In the genomic region with DNA sequence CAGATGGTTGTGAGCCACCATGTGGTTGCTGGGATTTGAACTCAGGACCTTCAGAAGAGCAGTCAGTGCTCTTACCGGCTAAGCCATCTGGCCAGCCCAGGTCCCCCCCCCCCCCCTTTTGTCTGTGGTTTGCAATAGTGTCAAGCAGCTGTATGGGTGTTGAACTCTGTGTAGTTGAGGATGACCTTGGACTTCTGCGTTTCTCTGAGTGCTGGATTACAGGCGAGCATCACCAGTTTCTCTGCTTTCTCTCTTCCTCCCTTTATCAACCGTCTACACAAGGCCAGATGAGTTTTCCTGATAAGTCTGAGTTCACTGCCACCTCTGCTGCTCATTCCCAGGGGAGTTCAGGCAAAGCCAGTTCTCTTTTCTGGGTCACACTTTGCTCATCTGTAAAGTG, we compare ENCODE assay signal across 14 mouse cellular contexts.
"Had no signal": no experiment of that assay in that cellular context is flagged by ENCODE, and none has a peak within 500 bp of the region (broad histone marks: within the 10 kb centered on the region; RNA-seq: fewer than 3 reads in every experiment).

No protein-coding gene starts in this region.

- H3K27me3 ChIP-seq: midbrain, embryonic 12.5 days; neural tube, embryonic 12.5 days; stomach, embryonic 15.5 days had no signal

- H3K27ac ChIP-seq: midbrain, embryonic 12.5 days; neural tube, embryonic 12.5 days; stomach, embryonic 15.5 days; stomach, postnatal 0 days had no signal

- DNase-seq: lung, adult 18-20 months; lung, embryonic 14.5 days; lung, postnatal 10 days; midbrain, embryonic 14.5 days; right cerebral cortex, postnatal 14 days; thymus, adult 2 months; thymus, postnatal 25 days; thymus, postnatal 4 days had no signal

- H3K4me2 ChIP-seq: lung, embryonic 14.5 days; midbrain, embryonic 12.5 days; neural tube, embryonic 12.5 days; stomach, embryonic 15.5 days had no signal

- H3K9ac ChIP-seq: lung, embryonic 14.5 days; midbrain, embryonic 12.5 days; neural tube, embryonic 12.5 days; stomach, embryonic 15.5 days had no signal

- H3K4me3 ChIP-seq: midbrain, embryonic 10.5 days; midbrain, embryonic 12.5 days; neural tube, embryonic 12.5 days; stomach, embryonic 15.5 days had no signal

- ATAC-seq: midbrain, embryonic 16.5 days had no signal

- H3K36me3 ChIP-seq: midbrain, embryonic 10.5 days; midbrain, embryonic 12.5 days; neural tube, embryonic 12.5 days; stomach, embryonic 15.5 days had no signal

- H3K4me1 ChIP-seq: midbrain, embryonic 12.5 days; neural tube, embryonic 12.5 days had no signal

- H3K9me3 ChIP-seq: midbrain, embryonic 10.5 days; midbrain, embryonic 12.5 days; neural tube, embryonic 12.5 days; stomach, embryonic 15.5 days had no signal
